In genomic region chr13:73879824-73880223, GRCm38 (mm10) we compare ENCODE assay signal across 8 mouse cellular contexts. TPM values are rescaled to one million over a fixed set of nuclear protein-coding genes. Genes with fewer than 3 reads are reported as not detected.
DNase-seq lines count a peak whose midpoint lies in the region; ATAC-seq and TF ChIP-seq lines count a peak whose summit lies in the region.

No protein-coding gene starts in this region.

- 0 out of 2 replicates have a peak, but pooled peaks cover 2% of the 10 kb centered on the region for H3K4me1 ChIP-seq in midbrain, postnatal 0 days (ENCODE audit: insufficient read depth, low read length)
- H3K4me1 ChIP-seq in midbrain, embryonic 13.5 days (replicated peaks), result no peaks in the 10 kb centered on the region; the same call in 1 of the 2 replicates
- no peaks in the 10 kb centered on the region for H3K4me1 ChIP-seq in bone marrow, adult 2 months (ENCODE audit: control insufficient read depth, insufficient read depth, low read length)

- no peak for TF ChIP-seq POLR2A in bone marrow, adult 2 months (IDR thresholded peaks at IDR 0.05; ENCODE audit: borderline replicate concordance, control insufficient read depth, low read depth, low read length)

- H3K4me2 ChIP-seq in midbrain, postnatal 0 days (ENCODE audit: low read depth, low read length, poor library complexity, severe bottlenecking), result no peak overlapping the region
- H3K4me2 ChIP-seq in midbrain, embryonic 13.5 days (replicated peaks), result no peak overlapping the region

- no peak overlapping the region for H3K9ac ChIP-seq in midbrain, postnatal 0 days (replicated peaks; ENCODE audit: low read length, poor library complexity, severe bottlenecking)
- H3K9ac ChIP-seq in midbrain, embryonic 13.5 days (replicated peaks), result no peak overlapping the region

- ATAC-seq in midbrain, postnatal 0 days (ENCODE audit: low FRiP score), result no peak
- no peak for ATAC-seq in midbrain, embryonic 13.5 days
- ATAC-seq in megakaryocyte, adult 5-6 weeks (ENCODE audit: poor library complexity, severe bottlenecking), result no peak

- peak; percentile 16; the same call in 1 of the 2 replicates for TF ChIP-seq CTCF in midbrain, postnatal 0 days (IDR thresholded peaks at IDR 0.05)
- peak; percentile 47 for TF ChIP-seq CTCF in bone marrow, adult 2 months (IDR thresholded peaks at IDR 0.05; ENCODE audit: control insufficient read depth, insufficient read depth, low read length)

- no peaks in the 10 kb centered on the region for H3K27me3 ChIP-seq in midbrain, postnatal 0 days (ENCODE audit: insufficient read depth, low read length)
- no peaks in the 10 kb centered on the region for H3K27me3 ChIP-seq in midbrain, embryonic 13.5 days

- peak; percentile 15 for DNase-seq in embryo, embryonic 10.5 days (ENCODE audit: low spot score)
- DNase-seq in embryo, embryonic 9.5 days (ENCODE audit: extremely low spot score), result no peak
- DNase-seq in midbrain, postnatal 0 days (ENCODE audit: low spot score), result no peak
- DNase-seq in kidney, postnatal 4 days, result peak; percentile 81
- DNase-seq in spleen, postnatal 10 days (ENCODE audit: low spot score in 2 of 2), result peak; percentile 38 to 82

- H3K9me3 ChIP-seq in midbrain, postnatal 0 days (ENCODE audit: low read length), result no peaks in the 10 kb centered on the region
- H3K9me3 ChIP-seq in midbrain, embryonic 13.5 days, result no peaks in the 10 kb centered on the region

- H3K4me3 ChIP-seq in midbrain, postnatal 0 days (ENCODE audit: low read depth, low read length), result no peak overlapping the region
- H3K4me3 ChIP-seq in midbrain, embryonic 13.5 days (replicated peaks), result no peak overlapping the region
- no peak overlapping the region for H3K4me3 ChIP-seq in bone marrow, adult 2 months (replicated peaks; ENCODE audit: control insufficient read depth, low read depth, low read length)

- no peaks in the 10 kb centered on the region for H3K36me3 ChIP-seq in midbrain, postnatal 0 days (ENCODE audit: insufficient read depth, low read length)
- no peaks in the 10 kb centered on the region for H3K36me3 ChIP-seq in midbrain, embryonic 13.5 days

- 85% methylated on average over 5 of the region's 5 CpGs for WGBS in midbrain, postnatal 0 days
- 93% methylated on average over 5 of the region's 5 CpGs for WGBS in midbrain, embryonic 13.5 days
- 75% methylated on average over 5 of the region's 5 CpGs for WGBS in bone marrow, adult 2 months

- H3K27ac ChIP-seq in midbrain, postnatal 0 days (ENCODE audit: low read depth, low read length), result no peak overlapping the region
- H3K27ac ChIP-seq in midbrain, embryonic 13.5 days, result no peak overlapping the region
- H3K27ac ChIP-seq in bone marrow, adult 2 months (ENCODE audit: control insufficient read depth, insufficient read depth, low read depth, low read length, poor library complexity), result no peak overlapping the region

RNA-seq across cellular contexts. Expression of gene Nkd2, which starts 32.4 kb away (rescaled TPM):
- total RNA-seq in midbrain, postnatal 0 days (2014; rRNA removed), result 31.5 and 32.6 TPM in 2 replicates
- polyA plus RNA-seq in midbrain, postnatal 0 days (2015; fragmentation: Nextera tagmentation; extraction: Ambion mirVana), result 18.8 and 20.1 TPM in 2 replicates
- polyA plus RNA-seq in midbrain, embryonic 13.5 days (2015; fragmentation: Nextera tagmentation; extraction: Ambion mirVana), result 7.2 and 7.6 TPM in 2 replicates
- polyA plus RNA-seq in bone marrow, adult 2 months (2011; ENCODE audit: insufficient read depth, insufficient read length, low replicate concordance, missing spikeins), result 0.62 and 1.1 TPM in 2 replicates
- total RNA-seq in megakaryocyte, adult 5-6 weeks (2015), result not detected in 2 replicates
- total RNA-seq in megakaryocyte, adult 5-6 weeks (2017), result 0.07 TPM in 1 of 2 replicates, not detected in the other

RNA-seq across cellular contexts. Expression of gene Trip13, which starts 57.8 kb away (rescaled TPM):
- total RNA-seq in midbrain, postnatal 0 days (2014; rRNA removed), result 2.5 and 5.5 TPM in 2 replicates
- polyA plus RNA-seq in midbrain, postnatal 0 days (2015; fragmentation: Nextera tagmentation; extraction: Ambion mirVana), result 8.2 and 9.5 TPM in 2 replicates
- polyA plus RNA-seq in midbrain, embryonic 13.5 days (2015; fragmentation: Nextera tagmentation; extraction: Ambion mirVana), result 17.4 and 19.7 TPM in 2 replicates
- polyA plus RNA-seq in bone marrow, adult 2 months (2011; ENCODE audit: insufficient read depth, insufficient read length, low replicate concordance, missing spikeins), result 12.0 and 14.5 TPM in 2 replicates
- total RNA-seq in megakaryocyte, adult 5-6 weeks (2015), result 26.9 and 30.8 TPM in 2 replicates
- 18.4 and 23.7 TPM in 2 replicates for total RNA-seq in megakaryocyte, adult 5-6 weeks (2017)

RNA-seq across cellular contexts. Expression of gene Brd9, which starts 57.8 kb away (rescaled TPM):
- total RNA-seq in midbrain, postnatal 0 days (2014; rRNA removed), result 84.1 and 111 TPM in 2 replicates
- 86.1 and 90.5 TPM in 2 replicates for polyA plus RNA-seq in midbrain, postnatal 0 days (2015; fragmentation: Nextera tagmentation; extraction: Ambion mirVana)
- 96.4 and 101 TPM in 2 replicates for polyA plus RNA-seq in midbrain, embryonic 13.5 days (2015; fragmentation: Nextera tagmentation; extraction: Ambion mirVana)
- polyA plus RNA-seq in bone marrow, adult 2 months (2011; ENCODE audit: insufficient read depth, insufficient read length, low replicate concordance, missing spikeins), result 47.6 and 70.8 TPM in 2 replicates
- 58.4 and 67.9 TPM in 2 replicates for total RNA-seq in megakaryocyte, adult 5-6 weeks (2015)
- total RNA-seq in megakaryocyte, adult 5-6 weeks (2017), result 117 and 154 TPM in 2 replicates

Comparison
In these comparisons a context has a peak if more than half of its experiments do, and no peak if none do; other contexts are left out.
1. DNase-seq: peak in embryo, embryonic 10.5 days (single experiment), kidney, postnatal 4 days (2 of 2) and spleen, postnatal 10 days (2 of 2); none in embryo, embryonic 9.5 days (single experiment) and midbrain, postnatal 0 days (single experiment).